Mouse (Mus musculus) small intestine, adult 2 months (tissue): ENCODE measurements around the gene Evx2.

Experiments used
- CTCF ChIP-seq: fragments of 200-500 bp; IDR thresholded peaks from 2 replicates; pipeline ENCODE4 v1.5.1; 2012; ENCODE audit warnings: low read depth, mild to moderate bottlenecking, control low read depth, inconsistent platforms, low read length, moderate library complexity, mixed read lengths; ENCODE audit not compliant: insufficient replicate concordance, insufficient read length; ENCODE audit errors: extremely low read depth
- POLR2A ChIP-seq: fragments of 200-500 bp; IDR thresholded peaks from 2 replicates; pipeline ENCODE4 v1.6.1; 2012; ENCODE audit warnings: low read depth, mild to moderate bottlenecking, control low read depth, inconsistent platforms, low read length, moderate library complexity

DNA sequence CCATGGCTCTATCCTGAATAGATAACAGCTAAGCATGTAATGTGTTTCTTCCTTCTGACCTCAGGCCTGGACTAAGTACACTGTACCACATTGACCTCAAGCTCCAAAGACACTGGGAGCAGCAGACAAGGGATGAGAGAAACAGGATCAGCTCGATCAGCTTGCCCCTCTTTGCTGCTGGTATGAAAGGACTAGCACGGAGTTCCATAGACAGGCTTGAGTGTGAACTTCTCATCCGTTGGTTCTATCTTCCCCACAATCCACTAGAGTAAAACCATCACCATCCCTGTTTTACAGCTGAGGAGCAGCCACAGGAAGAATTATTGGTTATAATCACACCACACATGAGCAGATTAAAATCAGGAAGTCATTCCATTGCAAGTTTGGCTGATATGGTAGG is 13.7 kb downstream of the Evx2 start:
- TF ChIP-seq CTCF (no peak), POLR2A (no peak)
